Mouse (Mus musculus): ENCODE results near the gene Krtap1-4. TPM values are rescaled to one million over a fixed set of nuclear protein-coding genes. Genes with fewer than 3 reads are reported as not detected.
"Not testable (repeated sequence)": the region's sequence is repeated elsewhere in the genome, so short reads cannot be mapped to it uniquely, and the experiment has no call there.

The Krtap1-4 gene
- total and polyA plus RNA-seq, 3 experiments = not detected

DNA sequence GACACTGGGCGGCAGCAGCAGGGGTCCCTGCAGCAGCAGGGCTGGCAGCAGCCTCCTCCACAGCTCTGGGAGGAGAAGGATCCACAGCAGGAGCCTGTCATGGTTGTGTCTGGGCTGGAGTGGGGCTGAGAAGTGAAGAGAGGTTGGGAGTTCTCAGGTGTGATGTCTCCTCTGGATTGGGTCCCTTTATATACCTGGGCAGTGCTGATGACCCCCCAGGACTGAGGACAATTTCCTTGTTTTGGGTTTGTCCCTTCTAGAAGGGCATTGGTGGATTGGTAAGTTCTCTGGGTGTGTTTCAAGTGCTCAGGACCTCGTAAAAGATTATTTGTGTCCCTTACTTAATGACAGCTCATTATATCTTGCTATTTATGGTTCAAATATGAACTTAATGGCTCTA, 26.6 kb upstream of the Krtap1-4 start, which contains the start of gene Gm11937:
TSS of gene Gm11937 (minus strand) at position 101 of the 400 bp plus-strand sequence.
- H3K9me3 ChIP-seq (replicated peaks; ENCODE audit: low read length); H3K4me2 ChIP-seq (ENCODE audit: insufficient read depth, low read depth, poor library complexity, severe bottlenecking); H3K79me2 ChIP-seq (replicated peaks; ENCODE audit: control insufficient read depth, extremely low read depth, insufficient read depth, poor library complexity, severe bottlenecking); H3K9ac ChIP-seq (ENCODE audit: insufficient read depth, low read depth); in situ Hi-C loops (cut with MboI; ENCODE audit: low pct_ligation_motif_present, low pct_unique_long_range_greater_than_20kb, low sequenced_read_pairs); H3K4me1 ChIP-seq (ENCODE audit: control insufficient read depth in 1 of 2, insufficient read depth in 2 of 2); H3K4me3 ChIP-seq (replicated peaks in 1 of 3; ENCODE audit: low read depth in 2 of 3, low read length in 2 of 3, poor library complexity in 1 of 3); H3K27ac ChIP-seq (ENCODE audit: insufficient read depth, low read depth); DNase-seq (ENCODE audit: extremely low read depth); H3K36me3 ChIP-seq (replicated peaks in 1 of 2; ENCODE audit: control insufficient read depth in 1 of 2, insufficient read depth in 1 of 2, low read length in 1 of 2); dilution Hi-C loops (cut with MboI; ENCODE audit: extremely low pct_ligation_motif_present, extremely low pct_unique_long_range_greater_than_20kb, low sequenced_read_pairs): not testable (repeated sequence)
- peaks cover 76% of the 10 kb centered on the region for H3K27me3 ChIP-seq (replicated peaks)

DNA sequence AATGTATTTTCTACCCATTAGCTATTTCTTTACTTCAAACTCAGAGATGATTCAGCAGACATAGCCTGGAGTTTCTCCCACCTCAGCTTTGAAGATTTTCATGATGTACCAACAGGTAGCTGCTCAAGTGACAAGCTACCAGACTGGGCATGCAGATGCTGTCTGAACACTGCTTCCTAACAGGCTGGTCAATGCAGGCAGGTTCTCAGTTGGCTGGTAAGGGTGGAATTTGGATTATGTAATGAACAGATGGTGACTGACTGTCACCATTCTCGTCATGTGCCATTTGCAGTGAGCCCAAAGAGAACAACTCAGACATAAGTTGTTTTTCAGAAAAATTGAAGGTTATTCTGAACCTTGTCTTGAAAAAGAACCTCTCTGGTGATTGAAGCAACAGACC, 25.7 kb upstream of the Krtap1-4 start:
- in situ Hi-C loops (cut with MboI; ENCODE audit: low pct_ligation_motif_present, low pct_unique_long_range_greater_than_20kb, low sequenced_read_pairs) = no loop called here
- H3K4me1 ChIP-seq (ENCODE audit: control insufficient read depth in 1 of 2, insufficient read depth in 2 of 2) = no peaks in the 10 kb centered on the region
- no peaks in the 10 kb centered on the region for H3K9me3 ChIP-seq (replicated peaks; ENCODE audit: low read length)
- dilution Hi-C loops (cut with MboI; ENCODE audit: extremely low pct_ligation_motif_present, extremely low pct_unique_long_range_greater_than_20kb, low sequenced_read_pairs) = no loop called here
- no peaks in the 10 kb centered on the region for H3K36me3 ChIP-seq (replicated peaks in 1 of 2; ENCODE audit: control insufficient read depth in 1 of 2, insufficient read depth in 1 of 2, low read length in 1 of 2)
- H3K9ac ChIP-seq (ENCODE audit: insufficient read depth, low read depth) = no peak overlapping the region
- no peaks in the 10 kb centered on the region for H3K79me2 ChIP-seq (replicated peaks; ENCODE audit: control insufficient read depth, extremely low read depth, insufficient read depth, poor library complexity, severe bottlenecking)
- peaks cover 80% of the 10 kb centered on the region for H3K27me3 ChIP-seq (replicated peaks)
- H3K27ac ChIP-seq (ENCODE audit: insufficient read depth, low read depth) = no peak overlapping the region
- H3K4me3 ChIP-seq (replicated peaks in 1 of 3; ENCODE audit: low read depth in 2 of 3, low read length in 2 of 3, poor library complexity in 1 of 3) = no peak overlapping the region
- DNase-seq (ENCODE audit: extremely low read depth) = no peak
- H3K4me2 ChIP-seq (ENCODE audit: insufficient read depth, low read depth, poor library complexity, severe bottlenecking) = no peak overlapping the region
- no peak for TF ChIP-seq RAD21 (IDR thresholded peaks at IDR 0.05; ENCODE audit: low read depth, low read length)
- no peak for TF ChIP-seq JUND (conservative IDR thresholded peaks at IDR 0.05; ENCODE audit: low read depth, low read length)
- no peak for TF ChIP-seq PAX5 (IDR thresholded peaks at IDR 0.05; ENCODE audit: low read length)
- TF ChIP-seq ZNF384 (IDR thresholded peaks at IDR 0.05; ENCODE audit: low read depth, low read length) = no peak
- no peak for TF ChIP-seq MAZ (IDR thresholded peaks at IDR 0.05; ENCODE audit: low read depth, low read length)
- no peak for TF ChIP-seq CTCF (conservative IDR thresholded peaks at IDR 0.05 in 1 of 2, IDR thresholded peaks at IDR 0.05 in 1 of 2; ENCODE audit: low read depth in 2 of 2, low read length in 2 of 2)

DNA sequence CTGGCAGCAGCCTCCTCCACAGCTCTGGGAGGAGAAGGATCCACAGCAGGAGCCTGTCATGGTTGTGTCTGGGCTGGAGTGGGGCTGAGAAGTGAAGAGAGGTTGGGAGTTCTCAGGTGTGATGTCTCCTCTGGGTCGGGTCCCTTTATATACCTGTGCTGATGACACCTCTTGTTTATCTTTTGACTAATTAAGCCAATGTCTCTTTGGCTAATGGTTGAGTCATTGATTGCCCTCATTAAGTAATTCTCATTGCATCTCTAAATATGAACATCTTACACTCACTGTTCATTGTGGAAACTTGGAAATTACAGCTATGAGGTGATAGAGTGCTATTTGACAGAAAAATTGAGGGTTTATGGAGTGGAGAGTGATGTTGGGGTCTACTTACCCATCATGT, 19.8 kb upstream of the Krtap1-4 start, which contains the start of gene Gm11938:
TSS of gene Gm11938 (minus strand) at position 101 of the 400 bp plus-strand sequence.
- H3K36me3 ChIP-seq (replicated peaks in 1 of 2; ENCODE audit: control insufficient read depth in 1 of 2, insufficient read depth in 1 of 2, low read length in 1 of 2); H3K4me2 ChIP-seq (ENCODE audit: insufficient read depth, low read depth, poor library complexity, severe bottlenecking); H3K4me3 ChIP-seq (replicated peaks in 1 of 3; ENCODE audit: low read depth in 2 of 3, low read length in 2 of 3, poor library complexity in 1 of 3); H3K79me2 ChIP-seq (replicated peaks; ENCODE audit: control insufficient read depth, extremely low read depth, insufficient read depth, poor library complexity, severe bottlenecking); H3K27ac ChIP-seq (ENCODE audit: insufficient read depth, low read depth); dilution Hi-C loops (cut with MboI; ENCODE audit: extremely low pct_ligation_motif_present, extremely low pct_unique_long_range_greater_than_20kb, low sequenced_read_pairs); H3K9ac ChIP-seq (ENCODE audit: insufficient read depth, low read depth); DNase-seq (ENCODE audit: extremely low read depth); H3K4me1 ChIP-seq (ENCODE audit: control insufficient read depth in 1 of 2, insufficient read depth in 2 of 2); in situ Hi-C loops (cut with MboI; ENCODE audit: low pct_ligation_motif_present, low pct_unique_long_range_greater_than_20kb, low sequenced_read_pairs); H3K9me3 ChIP-seq (replicated peaks; ENCODE audit: low read length): not testable (repeated sequence)
- peaks cover 73% of the 10 kb centered on the region for H3K27me3 ChIP-seq (replicated peaks)

DNA sequence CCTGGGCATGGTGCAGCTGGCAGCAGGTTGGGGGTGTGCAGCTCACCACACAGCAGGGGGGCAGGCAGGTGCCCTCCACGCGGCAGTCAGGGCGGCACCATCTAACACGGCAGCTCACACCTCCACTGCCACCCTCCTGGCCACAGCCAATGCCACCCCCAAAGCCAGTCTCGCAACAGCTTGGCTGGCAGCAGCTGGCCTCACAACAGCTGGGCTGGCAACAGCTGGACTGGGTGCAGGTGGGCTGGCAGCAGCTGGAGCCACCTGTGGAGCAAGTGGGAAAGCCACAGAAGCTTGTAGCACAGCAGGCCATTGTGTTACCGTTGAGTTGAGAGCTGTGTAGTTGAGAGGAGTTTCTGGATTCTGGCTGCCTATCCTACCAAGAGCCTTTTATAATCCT, 14.3 kb upstream of the Krtap1-4 start, which contains the start of gene Krtap9-3:
TSS of gene Krtap9-3 (minus strand) at position 364 of the 400 bp plus-strand sequence.
- H3K79me2 ChIP-seq (replicated peaks; ENCODE audit: control insufficient read depth, extremely low read depth, insufficient read depth, poor library complexity, severe bottlenecking); H3K4me2 ChIP-seq (ENCODE audit: insufficient read depth, low read depth, poor library complexity, severe bottlenecking); DNase-seq (ENCODE audit: extremely low read depth); H3K9ac ChIP-seq (ENCODE audit: insufficient read depth, low read depth); H3K4me3 ChIP-seq (replicated peaks in 1 of 3; ENCODE audit: low read depth in 2 of 3, low read length in 2 of 3, poor library complexity in 1 of 3); H3K27ac ChIP-seq (ENCODE audit: insufficient read depth, low read depth); H3K36me3 ChIP-seq (replicated peaks in 1 of 2; ENCODE audit: control insufficient read depth in 1 of 2, insufficient read depth in 1 of 2, low read length in 1 of 2); dilution Hi-C loops (cut with MboI; ENCODE audit: extremely low pct_ligation_motif_present, extremely low pct_unique_long_range_greater_than_20kb, low sequenced_read_pairs); H3K9me3 ChIP-seq (replicated peaks; ENCODE audit: low read length); in situ Hi-C loops (cut with MboI; ENCODE audit: low pct_ligation_motif_present, low pct_unique_long_range_greater_than_20kb, low sequenced_read_pairs); H3K4me1 ChIP-seq (ENCODE audit: control insufficient read depth in 1 of 2, insufficient read depth in 2 of 2): not testable (repeated sequence)
- peaks cover 82% of the 10 kb centered on the region for H3K27me3 ChIP-seq (replicated peaks)

All from CH12.LX (cell line).